Mouse (Mus musculus): ENCODE data around the gene 4930432M17Rik.

4930432M17Rik gene

DNA sequence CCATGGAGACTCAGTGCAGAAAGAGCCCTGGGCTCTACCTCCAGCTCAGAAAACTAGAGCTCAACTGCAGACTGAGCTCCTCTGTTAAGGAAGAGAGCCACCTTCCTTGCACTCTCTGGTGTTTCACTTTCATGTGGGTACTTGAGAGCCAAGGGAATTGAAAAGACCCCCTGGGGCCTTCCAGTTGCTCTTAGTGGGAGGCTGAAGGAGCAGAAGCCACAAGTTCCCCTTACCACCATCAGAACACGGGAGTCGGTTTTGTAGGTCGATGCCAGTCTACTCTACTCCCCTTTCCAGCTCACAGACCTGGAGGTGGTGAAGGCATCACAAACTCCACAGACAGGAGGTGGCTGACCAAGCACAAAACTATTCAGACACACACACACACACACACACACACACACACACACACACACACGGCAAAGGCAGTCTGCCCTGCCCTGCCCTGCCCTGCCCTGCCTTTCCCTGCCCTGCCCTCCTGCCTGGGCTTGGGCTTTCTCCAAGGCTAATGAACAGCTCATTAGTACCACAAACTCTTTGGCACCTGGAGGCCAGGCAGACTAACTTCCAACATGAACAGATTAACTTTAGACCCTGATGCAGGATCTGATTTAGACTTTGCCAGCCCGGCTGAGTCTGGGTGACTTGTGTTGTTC is 1.7 kb downstream of the 4930432M17Rik start:
- peak; percentile 41 for DNase-seq (ENCODE audit: extremely low read depth, insufficient read length, low spot score)

DNA sequence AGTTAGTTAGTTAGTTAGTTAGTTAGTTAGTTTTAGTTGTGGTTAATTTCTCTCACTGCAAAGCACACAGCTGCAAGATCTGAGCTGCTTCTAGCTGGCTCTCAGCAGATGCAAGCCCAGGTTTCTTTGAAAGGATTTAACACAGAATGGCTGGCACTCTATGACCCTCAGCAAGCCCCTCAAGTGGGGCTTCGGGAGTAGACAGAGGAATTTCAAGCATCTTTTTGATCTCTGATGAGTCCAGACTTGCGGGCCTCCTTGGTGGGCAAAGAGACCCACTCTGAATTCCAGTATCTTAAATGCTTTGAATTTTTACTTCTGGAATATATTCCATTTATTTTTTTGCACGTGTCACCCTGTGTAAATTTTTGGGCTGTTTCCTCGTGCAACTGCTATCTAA is 8.4 kb downstream of the 4930432M17Rik start:
- no peak for DNase-seq (ENCODE audit: extremely low read depth, insufficient read length, low spot score)

DNA sequence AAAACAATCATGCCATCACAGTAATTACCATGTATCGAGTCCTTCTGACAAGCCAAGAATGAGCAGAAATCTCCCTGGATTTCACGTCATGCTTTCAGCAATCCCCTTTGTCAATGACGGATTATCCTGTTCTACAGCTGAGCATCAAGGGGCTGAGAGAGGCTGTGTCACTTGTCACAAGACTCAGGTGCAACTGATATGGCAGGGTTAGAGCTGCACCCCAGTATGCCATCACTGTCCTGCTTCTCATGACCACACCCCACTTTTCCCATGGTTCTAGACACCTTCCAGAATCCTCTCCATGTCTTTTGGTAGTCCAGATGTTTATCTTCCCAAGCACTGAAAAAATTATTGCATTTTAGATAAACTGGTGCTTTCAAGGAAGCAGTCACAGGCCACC is 8.9 kb downstream of the 4930432M17Rik start:
- no peak for DNase-seq (ENCODE audit: extremely low read depth, insufficient read length, low spot score)

DNA sequence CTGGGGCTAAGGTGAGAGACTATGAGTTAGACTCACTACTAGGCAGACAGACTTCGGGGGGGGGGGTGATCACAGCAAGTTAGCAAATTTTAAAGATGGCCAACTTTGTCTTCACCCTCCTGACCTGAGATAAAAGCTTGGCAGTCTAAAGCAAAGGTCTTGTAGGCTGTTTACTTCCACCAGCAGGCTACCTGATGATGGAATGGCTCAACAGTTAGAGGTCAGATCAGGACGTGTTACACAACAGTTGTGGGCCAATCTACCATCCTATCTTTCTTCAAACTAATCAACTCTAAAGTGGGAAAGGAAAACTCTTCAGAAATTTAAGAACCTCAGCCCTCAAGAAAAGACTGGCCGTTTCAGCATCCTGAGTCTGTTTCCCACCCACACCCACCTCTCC is 9.6 kb downstream of the 4930432M17Rik start:
- DNase-seq (ENCODE audit: extremely low read depth, insufficient read length, low spot score): no peak

DNA sequence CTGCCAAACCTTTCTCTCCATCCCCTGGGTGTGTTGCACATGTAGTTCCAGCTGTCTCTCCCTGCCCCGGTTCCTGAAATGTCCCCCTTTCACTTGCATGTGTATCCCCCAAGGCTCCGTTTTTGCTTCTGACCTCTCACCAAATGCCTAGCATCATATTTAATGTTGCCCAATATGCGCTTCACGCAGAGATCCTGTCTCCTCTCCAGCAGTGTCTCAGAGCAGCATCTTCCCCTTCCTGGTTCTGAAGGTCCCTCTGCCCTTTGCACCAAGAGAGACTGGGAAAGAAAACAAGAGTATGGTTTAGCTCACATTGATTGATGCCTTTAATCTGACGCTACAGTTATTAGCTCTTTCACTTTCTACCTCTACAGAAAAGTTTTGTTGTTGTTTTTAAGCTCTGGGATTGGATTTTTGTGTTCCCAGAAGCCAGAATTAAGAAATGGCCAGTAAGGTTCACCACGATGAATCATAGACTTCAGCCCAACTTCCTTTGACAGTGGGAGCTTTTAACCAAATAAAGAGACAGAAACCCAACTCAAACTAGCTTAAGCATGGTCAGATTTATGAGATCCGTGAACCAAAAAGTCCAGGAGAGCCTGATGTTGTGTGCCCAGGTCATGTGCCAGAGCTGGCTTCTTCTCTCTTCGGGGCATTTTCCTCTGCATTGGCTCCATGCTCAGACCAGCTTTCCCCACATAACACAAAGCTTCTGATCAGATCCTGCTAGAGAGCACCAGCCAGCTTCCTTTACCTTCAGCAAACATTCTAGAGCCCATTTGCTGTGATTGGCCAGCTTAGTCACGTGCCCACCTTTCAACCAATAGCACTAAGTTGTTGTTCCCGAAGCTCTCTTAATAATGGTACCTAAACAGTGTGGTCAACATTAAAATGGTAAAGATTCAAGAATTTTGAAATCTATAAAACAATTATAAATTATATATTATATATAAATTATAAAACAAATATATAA is 12.2 kb downstream of the 4930432M17Rik start:
- peak; percentile 35 for DNase-seq (ENCODE audit: extremely low read depth, insufficient read length, low spot score)

DNA sequence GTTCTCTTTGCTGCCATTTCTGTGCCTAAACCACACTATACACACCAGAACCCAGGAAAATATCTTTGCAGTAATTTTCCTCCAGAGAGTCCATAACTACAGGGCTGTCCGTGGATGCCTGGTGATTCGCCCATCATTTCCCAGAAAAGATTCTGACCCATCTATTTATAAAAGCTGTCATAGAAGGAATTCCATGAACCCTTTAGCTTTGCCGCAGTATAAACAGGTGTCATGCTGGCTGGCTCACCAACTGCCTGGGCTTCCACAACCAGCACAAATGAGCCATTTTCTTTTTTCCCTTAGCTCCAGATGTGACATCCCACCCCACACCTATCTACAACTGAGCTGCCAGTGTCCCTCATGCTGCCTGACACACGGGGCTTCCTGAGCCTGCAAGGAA is 14.0 kb downstream of the 4930432M17Rik start:
- DNase-seq (ENCODE audit: extremely low read depth, insufficient read length, low spot score): no peak

DNA sequence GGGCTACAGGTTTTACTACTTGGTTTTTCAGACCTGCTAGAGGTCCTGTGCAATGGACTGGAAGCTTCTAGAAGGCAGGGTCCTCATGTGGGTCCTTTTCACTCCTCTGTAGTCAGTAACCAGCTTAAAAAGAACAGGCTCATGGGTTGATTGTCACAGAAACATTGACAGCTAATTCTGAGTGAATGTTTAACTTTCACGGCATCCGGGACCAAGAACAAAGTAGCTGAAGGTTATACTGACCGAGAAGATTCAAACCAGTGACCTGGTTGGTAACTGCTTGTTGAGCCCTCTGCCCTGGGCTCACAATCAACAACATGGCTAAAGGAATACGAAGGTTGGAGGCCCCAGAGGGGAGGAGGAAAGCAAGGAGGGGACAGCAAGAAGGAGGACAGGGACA is 14.4 kb downstream of the 4930432M17Rik start:
- no peak for DNase-seq (ENCODE audit: extremely low read depth, insufficient read length, low spot score)

DNA sequence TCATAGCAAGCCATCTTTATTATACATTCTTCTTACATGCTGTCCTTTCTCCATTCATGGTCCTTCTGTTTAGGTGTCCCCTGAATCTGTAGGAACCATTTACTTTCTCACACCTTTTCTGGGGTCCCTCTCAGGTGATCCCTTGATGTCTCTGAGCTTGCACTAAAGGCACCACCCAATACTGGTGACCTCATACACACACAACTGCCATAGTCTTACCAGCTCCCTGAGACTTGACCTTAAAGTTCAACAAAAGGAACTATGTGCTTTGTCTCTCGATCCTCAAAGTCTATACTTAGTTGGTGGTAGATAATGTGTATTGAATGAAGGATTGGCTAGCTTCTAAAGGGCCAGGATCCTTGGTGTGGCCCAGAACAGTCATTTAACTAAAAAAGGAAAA is 15.4 kb downstream of the 4930432M17Rik start:
- DNase-seq (ENCODE audit: extremely low read depth, insufficient read length, low spot score): no peak

DNA sequence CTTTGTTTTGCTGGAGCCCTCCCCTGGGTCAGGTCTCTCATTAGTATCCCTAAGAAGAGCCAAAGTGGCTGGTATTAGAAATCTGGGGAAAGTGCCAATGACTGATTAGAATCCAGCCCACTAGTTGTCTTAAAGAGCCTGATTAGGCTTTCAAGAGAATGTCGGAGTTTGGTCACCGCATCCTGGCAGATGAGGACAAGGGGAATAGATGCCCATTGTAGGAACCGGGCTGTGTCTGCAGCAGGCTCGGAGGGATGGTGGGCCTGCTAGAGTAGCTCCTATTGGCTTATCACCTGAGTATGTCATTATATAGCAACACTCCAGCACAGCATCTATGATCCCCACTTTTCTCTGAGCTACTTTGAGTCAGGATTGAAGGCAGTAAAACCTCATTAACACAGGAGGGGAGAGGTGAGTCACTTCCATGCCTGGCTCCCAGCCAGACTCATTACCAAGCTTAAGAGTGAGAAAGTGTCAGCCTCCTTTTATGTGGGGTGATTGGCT is 15.9 kb downstream of the 4930432M17Rik start:
- no peak for DNase-seq (ENCODE audit: extremely low read depth, insufficient read length, low spot score)

DNA sequence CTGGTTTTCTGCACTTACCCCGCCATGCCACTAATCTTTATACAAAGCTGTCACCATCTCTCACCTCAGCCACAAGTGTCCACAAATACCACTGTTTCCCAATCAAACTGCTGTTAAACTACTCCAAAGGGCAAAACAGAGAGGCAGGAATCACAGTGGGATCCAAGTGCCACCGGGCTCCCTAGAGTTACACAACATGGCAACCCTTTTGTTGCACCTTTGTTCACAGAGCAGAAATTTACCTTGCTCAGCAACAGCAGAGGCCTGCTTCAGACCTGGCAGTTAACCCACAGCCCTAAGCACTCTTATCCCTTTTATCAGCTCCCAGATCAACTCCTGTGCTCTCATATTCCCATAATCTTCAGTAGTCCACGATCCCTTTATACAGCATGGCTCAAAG is 17.2 kb downstream of the 4930432M17Rik start:
- no peak for DNase-seq (ENCODE audit: extremely low read depth, insufficient read length, low spot score)

DNA sequence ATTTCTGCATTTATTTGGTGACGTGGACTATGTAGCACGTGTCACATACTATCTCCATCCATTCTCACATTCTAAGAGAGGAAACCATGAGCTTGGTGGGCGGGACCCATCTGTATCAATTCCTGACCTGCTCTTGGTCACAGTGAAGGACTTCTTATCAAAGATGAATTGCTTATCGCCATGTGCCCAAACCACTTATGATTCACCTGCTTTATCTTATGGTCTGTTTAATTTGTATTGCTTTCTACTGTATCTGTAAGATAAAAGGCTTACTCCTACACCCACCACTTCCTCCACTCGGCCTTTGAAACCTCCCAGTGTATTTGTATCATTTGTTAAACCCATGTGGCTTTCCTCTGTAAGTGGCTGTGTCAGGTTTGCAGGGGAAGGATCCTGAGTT is 18.5 kb downstream of the 4930432M17Rik start:
- no peak for DNase-seq (ENCODE audit: extremely low read depth, insufficient read length, low spot score)

DNA sequence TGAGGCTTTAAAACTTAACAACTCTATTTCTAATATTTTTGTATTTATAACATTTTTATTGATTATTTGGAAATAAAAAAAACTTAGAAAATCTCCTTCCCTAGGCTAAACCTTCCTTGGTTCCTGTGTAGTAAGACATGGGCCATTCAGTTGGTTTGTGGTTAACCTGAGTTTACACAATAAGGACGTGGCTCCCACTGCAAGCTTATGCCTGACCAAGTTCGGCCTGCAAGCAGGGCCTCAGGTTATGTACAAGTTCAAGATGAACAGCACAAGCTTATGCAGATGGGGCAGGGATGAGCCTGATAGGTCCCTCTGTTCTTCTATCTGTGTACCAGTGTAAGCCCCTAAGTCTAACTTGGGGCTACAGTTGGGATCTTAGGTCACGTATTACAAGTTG is 19.1 kb downstream of the 4930432M17Rik start:
- DNase-seq (ENCODE audit: extremely low read depth, insufficient read length, low spot score): no peak

DNA sequence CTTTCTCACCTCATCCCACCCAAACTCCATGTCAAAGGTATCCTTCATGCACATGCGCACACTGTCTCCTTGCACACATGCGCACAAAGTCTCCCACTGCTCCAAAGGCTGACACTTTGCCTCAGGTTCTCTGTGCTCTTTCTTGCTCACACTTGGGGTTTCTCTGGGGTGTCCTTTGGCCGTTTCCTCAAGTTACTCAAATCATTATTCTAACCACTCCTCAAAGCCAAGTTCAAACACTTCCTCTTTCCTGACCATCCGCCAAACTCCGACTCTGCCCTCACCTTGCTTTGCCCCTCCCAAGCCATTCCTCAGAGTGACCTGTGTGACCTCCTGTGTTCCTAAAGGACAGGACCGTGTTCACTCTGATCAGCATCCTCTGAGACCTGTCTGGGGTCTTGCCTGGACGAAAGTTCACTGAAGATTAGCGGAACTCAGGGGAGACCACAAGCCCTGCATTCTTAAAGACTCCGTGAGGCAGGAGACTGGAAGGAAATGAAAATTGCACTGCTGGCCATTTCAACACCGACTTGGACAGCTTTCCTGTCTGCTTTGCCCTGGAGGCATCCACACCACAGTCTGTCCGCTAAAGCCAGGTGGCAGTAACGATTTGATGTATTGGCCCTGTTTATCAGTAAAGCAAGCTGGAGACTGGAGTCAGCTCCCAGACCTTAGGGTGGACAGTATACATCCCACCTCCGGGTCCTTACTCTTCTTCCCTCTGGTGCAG is 22.6 kb downstream of the 4930432M17Rik start:
- DNase-seq (ENCODE audit: extremely low read depth, insufficient read length, low spot score): no peak

DNA sequence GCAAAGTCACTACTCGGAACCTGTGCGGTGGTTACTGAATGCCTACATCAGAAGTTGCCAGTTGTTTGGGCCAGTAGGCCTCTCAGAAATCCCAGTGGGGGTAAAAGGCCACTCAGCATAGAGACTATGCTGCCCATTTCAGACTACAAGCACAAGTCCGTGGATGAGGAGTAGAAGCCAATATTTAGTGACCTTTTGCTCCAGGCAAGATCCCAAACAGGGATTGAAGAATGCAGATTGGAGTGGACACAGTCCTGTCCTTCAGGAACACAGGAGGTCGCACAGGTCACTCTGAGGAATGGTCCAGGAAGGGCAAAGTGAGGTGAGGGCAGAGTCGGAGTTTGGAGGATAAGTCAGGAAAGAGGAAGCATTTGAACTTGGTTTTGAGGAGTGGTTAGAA is 23.2 kb downstream of the 4930432M17Rik start:
- no peak for DNase-seq (ENCODE audit: extremely low read depth, insufficient read length, low spot score)

DNA sequence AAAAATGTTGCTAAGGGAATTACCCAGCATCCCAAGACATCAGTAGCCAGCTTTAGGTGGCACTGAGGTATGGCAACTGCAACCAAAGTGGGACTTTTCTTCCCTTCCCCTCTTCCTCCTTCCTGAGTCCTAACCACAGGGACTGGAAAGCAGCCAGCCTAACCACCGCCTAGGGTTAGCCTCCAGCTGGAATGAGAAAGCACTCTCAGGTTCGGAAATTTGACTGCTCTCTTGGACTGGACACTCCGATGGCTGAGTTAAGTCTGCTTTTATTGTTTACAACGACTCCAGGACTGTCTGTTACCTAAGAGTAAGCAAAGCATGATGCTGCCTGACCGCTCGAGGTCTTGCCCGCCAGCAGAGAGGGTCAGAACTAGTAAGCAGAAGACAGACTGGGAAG is 26.6 kb downstream of the 4930432M17Rik start:
- DNase-seq (ENCODE audit: extremely low read depth, insufficient read length, low spot score): peak; percentile 64

DNA sequence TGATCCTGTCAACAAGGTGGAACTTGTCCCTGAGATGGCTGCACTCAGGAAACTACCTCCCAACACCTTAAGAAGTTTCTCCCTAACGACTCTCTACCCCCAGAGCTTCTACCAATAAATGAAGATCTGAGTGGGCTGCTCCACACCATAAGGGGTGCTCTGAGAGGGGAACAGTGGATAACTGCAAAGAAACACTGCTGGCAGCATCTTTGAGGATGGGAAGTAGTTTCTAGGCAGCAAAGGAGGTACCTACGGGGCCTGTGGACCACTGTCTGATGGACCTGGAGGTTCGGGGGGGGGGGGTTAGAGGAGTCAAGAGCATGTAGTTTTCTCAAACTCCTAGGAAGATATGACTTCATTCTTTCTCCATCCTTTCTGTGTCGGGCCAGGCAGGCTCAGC is 28.8 kb downstream of the 4930432M17Rik start:
- DNase-seq (ENCODE audit: extremely low read depth, insufficient read length, low spot score): no peak

DNA sequence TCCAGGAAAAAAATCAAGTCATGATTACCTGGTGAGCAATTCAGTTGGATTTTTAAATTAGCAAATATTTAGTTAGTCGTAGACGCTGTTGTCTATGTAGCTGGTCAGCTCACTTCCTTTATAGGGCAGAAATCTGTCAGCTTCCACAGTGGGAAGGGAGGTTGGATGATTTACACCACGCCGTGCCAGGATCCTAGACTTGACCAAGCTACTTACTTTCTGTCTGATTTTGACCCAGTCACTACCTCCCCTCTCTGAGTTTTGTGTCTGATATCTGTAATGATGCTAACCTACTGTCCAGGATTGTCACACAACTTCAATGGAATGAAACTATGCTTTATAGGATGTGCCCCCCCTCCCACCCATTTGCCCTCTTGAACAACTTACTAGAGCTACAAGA is 29.3 kb downstream of the 4930432M17Rik start:
- DNase-seq (ENCODE audit: extremely low read depth, insufficient read length, low spot score): no peak

DNA sequence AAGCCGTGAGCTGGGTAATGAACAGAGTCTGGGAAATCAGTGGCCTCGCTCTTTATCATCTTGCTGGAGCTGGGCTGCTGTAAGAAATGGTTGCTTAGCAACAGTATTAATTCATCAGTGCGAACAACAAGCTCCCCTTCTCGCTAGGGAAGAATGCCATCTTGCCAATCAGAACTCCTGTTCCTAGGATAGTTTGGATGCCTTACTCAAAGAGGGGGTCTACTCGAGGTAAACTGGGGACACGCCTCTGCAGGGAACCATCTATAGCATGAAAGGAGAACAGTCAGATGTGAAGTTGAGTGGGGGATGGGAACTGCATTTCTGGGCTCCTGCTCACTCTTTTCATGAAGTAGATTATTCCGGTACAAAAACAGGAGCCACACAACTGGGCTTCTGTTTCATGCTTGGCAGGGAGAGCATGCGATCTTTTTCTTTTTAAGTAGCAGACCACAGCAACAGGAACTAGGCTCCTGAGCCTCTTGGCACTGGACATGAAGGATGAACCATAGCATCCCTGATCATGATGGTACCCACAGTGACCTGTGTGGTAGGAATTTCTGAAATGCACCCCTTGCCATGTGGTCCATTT is 29.9 kb downstream of the 4930432M17Rik start:
- no peak for DNase-seq (ENCODE audit: extremely low read depth, insufficient read length, low spot score)

DNA sequence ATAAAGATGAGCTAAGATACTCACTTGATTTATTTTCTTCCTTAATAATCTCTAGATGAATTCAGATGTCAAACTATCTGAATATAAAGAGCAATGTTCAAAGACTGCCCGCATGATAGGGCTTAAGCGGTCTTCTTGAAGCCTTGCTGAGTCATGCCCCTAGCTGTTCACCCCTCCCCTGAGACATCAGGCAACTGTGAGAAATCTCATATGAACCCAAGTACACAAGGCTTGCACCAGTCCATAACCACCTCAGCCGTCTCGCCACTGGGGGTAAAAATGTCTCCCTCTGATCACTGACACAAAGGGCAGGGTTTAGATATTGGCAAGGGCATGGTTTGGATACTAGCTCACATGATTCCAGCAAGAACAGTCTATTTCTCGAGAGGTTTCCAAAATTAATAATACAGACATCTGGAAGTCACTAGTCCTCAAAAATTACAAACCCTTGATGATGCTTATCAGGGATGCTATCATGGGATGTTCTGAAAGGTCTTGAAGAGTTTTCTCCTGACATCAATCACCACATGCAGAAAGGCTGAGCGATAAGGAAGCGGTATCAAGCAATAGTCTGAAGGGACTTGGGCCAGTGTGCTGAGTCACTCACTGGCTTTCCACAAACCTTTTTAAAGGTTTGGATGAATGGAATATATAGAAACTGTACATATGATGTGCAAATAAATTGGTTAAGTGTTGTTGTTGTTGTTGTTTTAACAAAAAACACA is 32.8 kb downstream of the 4930432M17Rik start:
- DNase-seq (ENCODE audit: extremely low read depth, insufficient read length, low spot score): no peak

DNA sequence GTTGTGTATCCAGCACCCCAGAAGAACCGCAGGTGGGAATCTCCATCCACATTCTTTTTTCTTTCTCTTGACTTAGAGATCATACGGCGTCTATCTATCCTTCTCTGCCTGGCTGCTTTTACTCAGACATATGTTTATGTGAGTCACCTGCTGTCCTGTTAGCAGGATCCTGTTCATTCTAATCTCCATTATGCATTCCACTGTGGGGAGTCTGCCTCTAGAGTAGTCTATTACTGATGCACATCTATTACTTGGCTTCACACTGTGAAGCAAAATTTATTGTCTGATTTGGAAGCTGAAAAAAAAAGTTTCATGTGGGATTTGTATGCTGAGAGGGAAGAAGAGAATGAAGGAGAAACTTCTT is 33.3 kb downstream of the 4930432M17Rik start:
- DNase-seq (ENCODE audit: extremely low read depth, insufficient read length, low spot score): no peak

Data from 3134 (cell line).